Mouse (Mus musculus) testis, adult 2 months (tissue): ENCODE measurements around the gene Styk1. TPM values are rescaled to one million over a fixed set of nuclear protein-coding genes. Genes with fewer than 3 reads are reported as not detected.

Experiments
- H3K27ac ChIP-seq: fragments of 200-500 bp; 2 replicates; pipeline ENCODE4 v1.5.1; 2012; ENCODE audit warnings: low read depth, low read length; ENCODE audit not compliant: control insufficient read depth, insufficient read depth
- H3K27me3 ChIP-seq: fragments of 200-500 bp; 2 replicates; pipeline ENCODE4 v1.6.1; 2012; ENCODE audit warnings: mild to moderate bottlenecking, low read length, moderate library complexity; ENCODE audit not compliant: control insufficient read depth, insufficient read depth
- H3K36me3 ChIP-seq: fragments of 200-500 bp; 2 replicates; pipeline ENCODE4 v1.6.1; 2012; ENCODE audit warnings: mild to moderate bottlenecking, low read length; ENCODE audit not compliant: control insufficient read depth, insufficient read depth
- H3K4me1 ChIP-seq: fragments of 200-500 bp; 2 replicates; pipeline ENCODE4 v1.6.1; 2012; ENCODE audit warnings: low read length; ENCODE audit not compliant: control insufficient read depth, insufficient read depth
- H3K4me3 ChIP-seq: fragments of 200-500 bp; 2 replicates; pipeline ENCODE4 v1.5.1; 2012; ENCODE audit warnings: low read depth, mild to moderate bottlenecking, low read length, moderate library complexity, mixed read lengths; ENCODE audit not compliant: control insufficient read depth
- CTCF ChIP-seq: fragments of 200-500 bp; IDR thresholded peaks from 2 replicates; pipeline ENCODE4 v1.5.1; 2012; ENCODE audit warnings: low read depth, mild to moderate bottlenecking, inconsistent platforms, low read length, moderate library complexity; ENCODE audit not compliant: control insufficient read depth, insufficient read depth, insufficient replicate concordance
- POLR2A ChIP-seq: fragments of 200-500 bp; IDR thresholded peaks from 2 replicates; pipeline ENCODE4 v1.6.1; 2012; ENCODE audit warnings: low read depth, mild to moderate bottlenecking, inconsistent platforms, low read length, moderate library complexity; ENCODE audit not compliant: control insufficient read depth
- polyA plus RNA-seq: library from polyadenylated mRNA; depleted of rRNA; stranded (reverse); fragments of >200 nt; gene quantifications from 2 replicates; pipeline ENCODE4 v1.2.3, GENCODE M21; 2012

The Styk1 gene
- polyA plus RNA-seq, 1 experiment: 0.26 TPM

- no peaks in the 10 kb centered on the region for H3K27me3 ChIP-seq
- peak within 1 kb of the TSS; percentile 88 for H3K27ac ChIP-seq
- H3K4me1 ChIP-seq: peaks cover 7% of the 10 kb centered on the region
- H3K36me3 ChIP-seq: no peaks in the 10 kb centered on the region; the same call in none of the 2 replicates
- peak within 1 kb of the TSS; percentile 98 for H3K4me3 ChIP-seq
- no peak for TF ChIP-seq CTCF
- no peak for TF ChIP-seq POLR2A
These were observed 34.9 kb upstream of the Styk1 start, which contains the start of gene Ybx3 for GRCm38 (mm10) chr6:131388040-131389021. Gene Ybx3 (minus strand): TSS chr6:131388476.

DNA sequence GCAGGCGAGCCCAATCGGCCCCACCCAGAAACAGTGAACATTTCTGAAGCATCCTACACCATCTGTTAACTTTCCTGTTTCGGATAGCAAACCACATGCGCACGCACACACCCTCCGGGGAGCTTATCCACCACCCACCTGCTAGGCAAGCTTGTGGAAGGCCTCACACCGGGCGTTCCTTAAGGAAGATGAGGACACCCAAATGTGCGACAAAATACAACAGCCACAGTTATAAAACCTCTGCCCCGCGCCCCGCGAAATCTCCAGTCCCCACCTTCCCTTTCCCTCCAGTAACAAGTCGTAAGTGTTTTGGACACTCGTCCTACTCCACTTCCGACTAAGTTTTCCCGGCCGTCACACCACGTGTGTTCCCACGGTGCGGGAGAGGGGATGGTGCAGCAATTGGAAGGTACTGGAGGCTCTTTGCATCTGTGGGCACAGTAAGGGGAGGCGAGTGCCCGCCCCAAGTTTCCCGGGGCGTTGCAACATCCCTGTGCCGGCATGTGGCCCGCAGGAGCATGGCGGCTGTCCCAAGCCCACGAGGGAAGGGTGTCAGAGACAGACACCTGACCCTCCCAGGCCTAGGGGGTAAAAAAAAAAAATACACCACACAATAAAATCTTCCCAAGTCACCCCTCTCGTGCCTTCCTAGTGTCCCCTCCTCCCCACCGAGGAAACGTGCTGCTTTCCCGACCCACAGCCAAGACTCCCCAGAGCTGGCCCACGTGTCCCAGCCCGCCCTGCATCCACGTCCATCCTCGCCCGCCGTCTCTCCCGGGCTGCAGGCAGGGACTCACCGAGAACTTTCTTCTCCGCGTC is 34.0 kb upstream of the Styk1 start:
- H3K36me3 ChIP-seq: no peaks in the 10 kb centered on the region; the same call in none of the 2 replicates
- peak overlapping the region; percentile 98 for H3K4me3 ChIP-seq
- no peaks in the 10 kb centered on the region for H3K27me3 ChIP-seq
- H3K4me1 ChIP-seq: peaks cover 7% of the 10 kb centered on the region
- peak overlapping the region; percentile 88 for H3K27ac ChIP-seq
- TF ChIP-seq CTCF (no peak), POLR2A (peak; percentile 18; the same call in 1 of the 2 replicates)

GRCm38 (mm10) chr6:131386416-131387019 is 33.1 kb upstream of the Styk1 start:
- H3K27ac ChIP-seq: peak overlapping the region; percentile 7; the same call in 1 of the 2 replicates
- peak overlapping the region; percentile 98 for H3K4me3 ChIP-seq
- H3K36me3 ChIP-seq: no peaks in the 10 kb centered on the region; the same call in none of the 2 replicates
- no peaks in the 10 kb centered on the region for H3K27me3 ChIP-seq
- H3K4me1 ChIP-seq: peaks cover 7% of the 10 kb centered on the region
- no peak for TF ChIP-seq POLR2A
- TF ChIP-seq CTCF: no peak

- Histone ChIP-seq H3K27me3 (no peaks in the 10 kb centered on the region), H3K4me1 (peaks cover 7% of the 10 kb centered on the region), H3K36me3 (no peaks in the 10 kb centered on the region; the same call in none of the 2 replicates), H3K4me3 (no peak overlapping the region; the same call in 1 of the 2 replicates), H3K27ac (no peak overlapping the region)
- TF ChIP-seq CTCF (no peak), POLR2A (no peak)
These were observed 32.1 kb upstream of the Styk1 start for GRCm38 (mm10) chr6:131385469-131385868.

DNA sequence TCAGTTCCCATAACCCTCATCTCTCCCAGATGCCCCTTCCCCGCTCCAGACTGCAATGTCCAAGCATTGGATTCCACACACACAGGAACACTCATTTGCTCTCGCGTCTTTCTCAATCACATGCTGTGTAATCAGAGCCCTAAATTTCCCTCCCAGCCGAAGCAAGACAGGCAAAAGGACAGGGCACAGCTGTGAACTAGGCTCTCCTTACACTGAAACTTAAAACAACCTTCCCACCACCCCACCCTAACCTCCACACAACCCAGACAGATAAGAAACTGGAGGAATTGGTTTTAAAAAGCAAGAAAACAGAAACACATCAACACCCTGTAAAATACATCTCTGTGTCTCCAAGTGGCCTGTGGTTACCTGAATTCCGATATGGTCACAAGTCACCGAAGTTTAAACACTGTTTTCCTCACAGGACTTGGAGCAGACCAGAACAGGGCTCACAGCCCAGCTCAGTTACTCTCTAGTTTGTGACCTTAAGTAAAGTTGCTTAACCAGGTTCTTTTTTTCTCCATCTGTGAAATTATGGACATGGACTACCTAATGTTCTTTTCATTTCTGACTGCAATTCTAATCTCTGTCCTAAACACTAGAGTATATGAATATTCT is 30.4 kb upstream of the Styk1 start:
- Histone ChIP-seq H3K4me3 (no peak overlapping the region), H3K27me3 (no peaks in the 10 kb centered on the region), H3K36me3 (no peaks in the 10 kb centered on the region; the same call in none of the 2 replicates), H3K27ac (no peak overlapping the region), H3K4me1 (peaks cover 4% of the 10 kb centered on the region)
- no peak for TF ChIP-seq POLR2A
- no peak for TF ChIP-seq CTCF

GRCm38 (mm10) chr6:131382984-131383337 is 29.6 kb upstream of the Styk1 start:
- H3K4me3 ChIP-seq: no peak overlapping the region
- no peaks in the 10 kb centered on the region for H3K27me3 ChIP-seq
- H3K36me3 ChIP-seq: no peaks in the 10 kb centered on the region; the same call in none of the 2 replicates
- TF ChIP-seq POLR2A: no peak
- TF ChIP-seq CTCF: no peak
- H3K4me1 ChIP-seq: peaks cover 4% of the 10 kb centered on the region
- H3K27ac ChIP-seq: no peak overlapping the region
